Mouse (Mus musculus) kidney, embryonic 16.5 days (tissue): Measurements from ENCODE around the gene Nsmce4a. TPM values are rescaled to one million over a fixed set of nuclear protein-coding genes. Genes with fewer than 3 reads are reported as not detected.

ENCODE experiments used
- ATAC-seq: fragments of 200-750 bp; cut with Nextera tagmentation; 2 replicates; pipeline ENCODE4 v1.8.0; 2017; ENCODE audit warnings: moderate TSS enrichment; ENCODE audit not compliant: low FRiP score, low TSS enrichment
- H3K27ac ChIP-seq: fragments of 300-500 bp; sonication (generic); 2 replicates; pipeline ENCODE4 v1.5.1; 2014; ENCODE audit warnings: low read length
- H3K27me3 ChIP-seq: fragments of 300-500 bp; sonication (generic); 2 replicates; pipeline ENCODE4 v1.6.1; 2014; ENCODE audit warnings: low read length, control low read depth, mixed read lengths; ENCODE audit not compliant: insufficient read depth
- H3K36me3 ChIP-seq: fragments of 300-500 bp; sonication (generic); 2 replicates; pipeline ENCODE4 v1.6.1; 2014; ENCODE audit warnings: low read length, control low read depth, mixed read lengths; ENCODE audit not compliant: insufficient read depth
- H3K4me1 ChIP-seq: fragments of 300-500 bp; sonication (generic); 2 replicates; pipeline ENCODE4 v1.6.1; 2014; ENCODE audit warnings: low read length, control low read depth, mixed read lengths; ENCODE audit not compliant: insufficient read depth
- H3K4me2 ChIP-seq: fragments of 300-500 bp; sonication (generic); replicated peaks from 2 replicates; pipeline ENCODE4 v1.6.1; 2014; ENCODE audit warnings: low read depth, low read length
- H3K4me3 ChIP-seq: fragments of 300-500 bp; sonication (generic); 2 replicates; pipeline ENCODE4 v1.5.1; 2014; ENCODE audit warnings: mild to moderate bottlenecking, low read length
- H3K9ac ChIP-seq: fragments of 300-500 bp; sonication (generic); replicated peaks from 2 replicates; pipeline ENCODE4 v1.6.1; 2014; ENCODE audit warnings: low read length
- H3K9me3 ChIP-seq: fragments of 300-500 bp; sonication (generic); 2 replicates; pipeline ENCODE4 v1.6.1; 2016; ENCODE audit warnings: low read length, control low read depth
- WGBS: fragments of 180-500 bp; shearing (Covaris S2); extraction: QIAGEN DNeasy Blood & Tissue Kit; methylation state at CpG from one replicate; pipeline ENCODE4 v1.1.7; 2014; 5-methylcytosine and 5-hydroxymethylcytosine counted together
- polyA plus RNA-seq: library from polyadenylated mRNA; unstranded; fragments of >200 nt; fragmentation: Nextera tagmentation; extraction: Ambion mirVana; gene quantifications from 2 replicates; pipeline ENCODE4 v1.2.1, GENCODE M21; 2015

Nsmce4a gene
- polyA plus RNA-seq, 1 experiment from 2014 or later: 155 TPM

DNA sequence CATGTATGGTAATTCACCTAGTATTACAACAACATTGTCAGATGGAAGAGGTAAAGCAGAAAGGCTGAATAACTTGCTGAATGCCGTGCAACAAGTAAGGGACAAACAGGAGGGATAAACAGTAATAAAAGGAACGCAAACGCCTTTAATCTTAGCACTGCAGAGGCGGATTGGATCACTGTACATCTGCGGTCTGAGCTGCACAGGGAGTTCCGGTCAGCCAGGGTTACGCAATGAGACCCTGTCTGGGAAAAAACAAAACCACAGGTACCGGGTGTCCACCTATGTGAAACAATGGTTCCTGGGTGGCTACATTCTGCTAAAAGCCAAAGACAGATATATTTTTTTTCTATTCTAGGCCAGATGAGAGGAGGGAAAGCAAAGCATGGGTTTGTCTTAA, 49.5 kb downstream of the Nsmce4a start:
- Histone ChIP-seq H3K4me2 (no peak overlapping the region), H3K36me3 (no peaks in the 10 kb centered on the region), H3K27ac (no peak overlapping the region), H3K9ac (no peak overlapping the region), H3K27me3 (no peaks in the 10 kb centered on the region), H3K4me3 (no peak overlapping the region), H3K9me3 (no peaks in the 10 kb centered on the region), H3K4me1 (peaks cover 13% of the 10 kb centered on the region)
- ATAC-seq: no peak
- 91% methylated on average over 8 of the region's 8 CpGs for WGBS

DNA sequence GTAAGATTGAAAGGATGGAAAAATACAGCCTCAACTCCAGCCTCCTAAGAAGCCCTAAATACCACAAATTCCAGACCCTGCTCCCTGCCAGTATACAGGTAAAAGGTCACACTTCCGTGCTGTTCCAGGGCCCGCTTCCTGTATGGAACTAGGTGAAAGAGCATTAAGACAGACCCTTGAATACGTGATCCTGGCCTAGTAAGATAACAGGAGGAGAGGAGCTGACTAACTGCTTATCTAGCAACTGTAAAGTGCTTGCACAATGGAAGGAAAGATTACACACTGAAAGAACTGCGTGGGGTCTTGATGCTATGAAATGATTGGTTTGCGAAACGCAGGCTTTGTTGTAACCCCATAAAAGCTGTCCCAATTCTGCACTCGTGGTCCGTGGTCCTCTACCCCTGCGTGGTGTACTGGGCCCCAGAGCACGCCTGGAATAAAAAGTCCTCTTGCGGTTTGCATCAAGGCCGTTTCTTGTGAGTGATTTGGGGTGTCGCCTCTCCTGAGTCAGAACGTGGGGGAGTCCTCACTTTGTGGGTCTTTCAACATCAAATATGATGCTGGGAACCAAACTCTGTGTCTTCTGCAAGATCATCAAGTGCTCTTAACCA, 52.0 kb downstream of the Nsmce4a start:
- WGBS: 80% methylated on average over 14 of the region's 14 CpGs
- H3K4me2 ChIP-seq: no peak overlapping the region; the same call in 1 of the 2 replicates
- H3K4me1 ChIP-seq: peaks cover 25% of the 10 kb centered on the region
- no peaks in the 10 kb centered on the region for H3K27me3 ChIP-seq
- no peaks in the 10 kb centered on the region for H3K36me3 ChIP-seq
- H3K9me3 ChIP-seq: no peaks in the 10 kb centered on the region
- ATAC-seq: no peak
- H3K27ac ChIP-seq: peak overlapping the region; percentile 99
- H3K9ac ChIP-seq: no peak overlapping the region
- H3K4me3 ChIP-seq: no peak overlapping the region

DNA sequence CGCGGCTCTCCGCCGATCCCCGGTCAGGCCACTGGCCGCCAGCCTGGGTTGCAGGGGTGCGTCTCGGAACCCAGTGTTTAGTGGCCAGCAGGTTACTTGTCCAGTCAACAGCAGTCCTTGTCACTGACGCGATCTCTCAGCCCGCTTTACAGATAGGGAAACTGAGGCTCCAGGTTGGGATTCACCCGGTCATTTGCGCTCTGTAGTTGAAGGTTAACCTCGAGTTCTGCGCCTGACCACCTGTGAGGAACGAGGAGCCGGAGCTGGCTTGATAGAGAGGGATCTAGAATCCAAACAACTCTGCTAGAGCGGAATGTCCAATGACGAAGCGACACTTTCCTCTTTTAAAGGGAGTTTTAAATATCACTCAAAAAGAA, 52.9 kb downstream of the Nsmce4a start, which contains the start of gene Ate1:
Gene Ate1, minus strand, starts transcription at position 321 of the 377 bp plus-strand sequence.
- H3K27me3 ChIP-seq: no peaks in the 10 kb centered on the region
- H3K27ac ChIP-seq: peak within 1 kb of the TSS; percentile 99
- ATAC-seq: peak; percentile 0; the same call in 1 of the 2 replicates
- H3K4me2 ChIP-seq: peak within 1 kb of the TSS; percentile 89
- peak within 1 kb of the TSS; percentile 97 for H3K9ac ChIP-seq
- peak within 1 kb of the TSS; percentile 94 for H3K4me3 ChIP-seq
- H3K4me1 ChIP-seq: peaks cover 25% of the 10 kb centered on the region
- H3K36me3 ChIP-seq: 0 out of 2 replicates have a peak, but pooled peaks cover 1% of the 10 kb centered on the region
- H3K9me3 ChIP-seq: no peaks in the 10 kb centered on the region
- 14% methylated on average over 20 of the region's 20 CpGs for WGBS

DNA sequence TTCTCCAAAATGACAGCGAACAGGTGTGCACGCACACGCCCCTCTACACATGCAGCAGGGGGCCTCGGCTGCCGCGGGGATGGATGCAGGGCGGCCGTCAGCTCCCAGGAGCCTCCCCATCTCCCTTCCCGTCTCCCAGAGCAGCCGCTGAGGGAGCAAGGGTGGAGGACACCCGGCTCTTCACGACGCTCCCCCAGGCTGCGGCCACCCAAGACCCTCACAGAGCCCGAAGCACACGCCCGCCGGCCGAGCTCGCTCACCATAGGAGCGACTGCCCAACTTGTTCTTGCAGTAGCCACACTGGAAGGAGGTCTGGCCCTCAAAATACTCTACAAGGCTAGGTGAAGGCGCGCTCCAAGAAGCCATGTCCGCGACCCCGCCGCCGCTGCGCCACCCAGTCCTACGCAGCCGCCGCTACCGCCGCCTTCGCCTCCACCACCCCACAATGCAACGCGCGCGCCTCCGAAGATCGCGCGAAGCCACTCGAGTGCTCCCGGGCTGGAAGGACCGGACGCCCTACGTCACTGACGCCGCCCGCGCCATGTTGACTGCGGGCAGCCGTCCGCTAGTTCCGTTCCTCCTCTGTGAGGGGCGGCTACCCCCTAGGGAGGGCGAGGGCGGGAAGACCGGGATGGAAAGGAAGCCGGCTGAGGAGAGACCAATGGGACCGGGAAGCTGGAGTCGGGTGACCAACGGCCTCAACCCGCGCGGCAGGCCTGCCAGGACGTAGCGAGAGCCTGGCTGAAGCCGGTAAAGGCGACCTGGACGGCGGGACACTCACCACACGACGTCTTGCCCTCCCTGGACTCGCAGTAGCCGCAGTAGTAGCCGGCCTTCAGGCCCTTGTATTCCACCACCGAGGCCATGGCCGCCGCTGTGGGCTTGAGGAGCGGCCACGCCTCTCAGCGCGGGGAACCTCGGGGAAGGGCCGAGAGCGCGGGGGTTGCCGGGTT, 53.5 kb downstream of the Nsmce4a start:
- peak overlapping the region; percentile 94 for H3K4me3 ChIP-seq
- H3K9ac ChIP-seq: peak overlapping the region; percentile 97
- 0 out of 2 replicates have a peak, but pooled peaks cover 6% of the 10 kb centered on the region for H3K36me3 ChIP-seq
- H3K9me3 ChIP-seq: no peaks in the 10 kb centered on the region
- H3K4me2 ChIP-seq: peak overlapping the region; percentile 89
- H3K4me1 ChIP-seq: peaks cover 25% of the 10 kb centered on the region
- under 1% methylated on average over 90 of the region's 90 CpGs for WGBS
- H3K27me3 ChIP-seq: no peaks in the 10 kb centered on the region
- ATAC-seq: peak; percentile 98
- peak overlapping the region; percentile 99 for H3K27ac ChIP-seq

DNA sequence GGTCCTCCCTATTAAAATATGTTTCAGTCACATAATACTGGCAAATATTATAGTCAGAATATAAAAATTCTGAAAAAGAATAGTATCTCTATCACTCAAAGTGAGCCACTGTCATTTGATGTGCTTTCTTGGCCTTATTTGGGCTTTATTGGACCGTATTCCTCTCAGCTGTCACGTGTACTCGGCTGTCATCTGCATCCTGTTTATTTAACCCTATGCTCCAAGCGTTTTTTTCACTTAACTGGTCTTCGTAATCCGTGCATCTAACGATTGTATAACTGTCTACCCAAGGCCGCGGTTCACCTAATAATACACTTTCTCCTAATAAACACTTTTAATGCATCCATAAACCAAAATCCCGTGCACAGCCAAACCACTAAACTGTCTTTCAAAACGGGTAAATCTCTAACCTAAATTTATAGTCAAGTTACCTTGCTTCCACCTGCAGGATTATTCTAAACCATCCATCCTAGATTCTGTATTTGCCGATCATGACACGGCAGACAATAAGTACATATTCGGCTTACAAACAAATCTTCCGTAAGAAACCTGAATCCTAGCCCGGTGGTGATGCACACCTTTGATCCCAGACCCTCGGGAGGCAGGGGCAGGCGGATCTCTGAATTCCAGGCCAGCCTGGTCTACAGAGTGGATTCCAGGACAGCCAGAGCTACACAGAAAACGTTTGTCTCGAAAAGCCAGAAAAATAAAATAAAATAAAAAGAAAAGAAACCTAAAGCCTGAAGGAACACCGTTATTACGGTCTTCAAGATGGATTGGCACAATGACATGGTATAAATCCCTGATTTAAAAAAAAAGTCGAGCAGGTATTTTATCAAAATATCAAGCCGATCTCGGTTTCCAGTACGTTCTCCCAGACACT, 54.5 kb downstream of the Nsmce4a start:
- 0 out of 2 replicates have a peak, but pooled peaks cover 13% of the 10 kb centered on the region for H3K36me3 ChIP-seq
- no peaks in the 10 kb centered on the region for H3K9me3 ChIP-seq
- no peaks in the 10 kb centered on the region for H3K27me3 ChIP-seq
- H3K9ac ChIP-seq: peak overlapping the region; percentile 97
- peak overlapping the region; percentile 94 for H3K4me3 ChIP-seq
- 22% methylated on average over 26 of the region's 26 CpGs for whole genome bisulfite sequencing
- peaks cover 25% of the 10 kb centered on the region for H3K4me1 ChIP-seq
- ATAC-seq: no peak
- H3K4me2 ChIP-seq: peak overlapping the region; percentile 89
- H3K27ac ChIP-seq: peak overlapping the region; percentile 94

DNA sequence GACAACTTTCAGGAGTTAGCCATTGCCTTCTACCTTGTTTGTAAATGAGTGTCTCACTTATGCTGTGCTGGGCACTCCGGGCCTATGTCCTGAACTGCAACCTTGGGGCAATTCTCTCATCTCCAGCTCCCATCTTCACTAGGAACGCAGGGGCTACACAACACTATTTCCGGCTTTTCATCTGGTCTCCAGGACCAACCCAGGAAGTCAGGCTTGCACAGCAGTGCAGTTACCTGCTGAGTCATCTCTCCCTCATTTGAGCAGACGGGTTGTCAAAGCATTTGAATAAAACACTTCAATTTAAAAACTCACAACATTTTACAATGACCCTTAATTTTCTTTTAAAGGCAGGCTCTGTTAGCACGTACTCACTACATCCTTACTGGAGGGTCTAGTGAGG, 62.7 kb downstream of the Nsmce4a start:
- Histone ChIP-seq H3K27ac (no peak overlapping the region), H3K9ac (no peak overlapping the region), H3K4me2 (no peak overlapping the region), H3K4me3 (no peak overlapping the region), H3K36me3 (peaks cover 57% of the 10 kb centered on the region), H3K27me3 (no peaks in the 10 kb centered on the region), H3K9me3 (no peaks in the 10 kb centered on the region), H3K4me1 (no peaks in the 10 kb centered on the region)
- no peak for ATAC-seq
- 91% methylated on average over 5 of the region's 5 CpGs for WGBS

DNA sequence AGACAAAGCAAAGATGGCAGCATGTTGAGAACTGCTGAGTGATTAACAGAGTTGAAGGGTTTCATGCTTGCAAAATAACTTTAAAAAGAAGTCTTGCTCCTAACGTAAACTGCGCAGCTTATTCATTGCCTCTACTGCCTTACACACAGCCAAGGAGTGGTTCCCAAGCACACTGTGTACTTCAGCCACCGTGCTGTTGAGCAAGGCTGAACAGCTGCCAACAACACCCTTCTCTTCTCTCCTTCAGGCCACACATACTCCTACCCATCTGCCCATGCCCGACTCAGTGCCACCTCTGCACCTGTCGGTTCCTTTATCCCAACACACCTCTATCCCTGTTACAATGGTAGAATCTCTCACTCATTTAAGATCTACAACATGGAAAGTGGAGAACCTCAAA, 69.9 kb downstream of the Nsmce4a start:
- H3K27me3 ChIP-seq: no peaks in the 10 kb centered on the region

DNA sequence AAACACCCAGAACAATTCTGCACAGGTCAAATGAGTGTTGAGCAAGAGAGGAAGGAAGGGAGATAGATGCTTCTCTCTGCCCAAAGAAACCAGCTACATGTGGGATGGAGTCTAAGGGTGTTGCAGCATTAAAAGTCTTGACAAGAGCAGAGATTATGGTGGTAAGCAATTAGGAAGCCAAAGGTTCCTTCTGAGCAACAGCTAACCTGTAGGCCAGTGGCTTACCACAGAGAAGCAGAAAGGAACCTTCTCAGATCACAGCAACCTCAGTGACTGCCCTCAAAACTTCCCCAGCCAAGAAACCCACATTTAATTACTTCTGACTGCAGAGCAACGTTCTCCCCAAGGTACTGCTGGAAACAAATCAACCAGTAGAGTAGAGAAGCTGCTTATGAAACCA, 71.4 kb downstream of the Nsmce4a start:
- Histone ChIP-seq H3K4me3 (no peak overlapping the region), H3K9me3 (no peaks in the 10 kb centered on the region)
- 71% methylated on average over 1 of the region's 1 CpGs for WGBS

More for the DNA sequence above, 69.9 kb downstream of the Nsmce4a start:
- H3K27ac ChIP-seq: no peak overlapping the region
- WGBS: 93% methylated on average over 5 of the region's 5 CpGs
- peaks cover 42% of the 10 kb centered on the region for H3K36me3 ChIP-seq
- no peaks in the 10 kb centered on the region for H3K4me1 ChIP-seq
- no peak overlapping the region for H3K9ac ChIP-seq
- H3K4me3 ChIP-seq: no peak overlapping the region
- no peak for ATAC-seq
- H3K4me2 ChIP-seq: no peak overlapping the region
- H3K9me3 ChIP-seq: no peaks in the 10 kb centered on the region

DNA sequence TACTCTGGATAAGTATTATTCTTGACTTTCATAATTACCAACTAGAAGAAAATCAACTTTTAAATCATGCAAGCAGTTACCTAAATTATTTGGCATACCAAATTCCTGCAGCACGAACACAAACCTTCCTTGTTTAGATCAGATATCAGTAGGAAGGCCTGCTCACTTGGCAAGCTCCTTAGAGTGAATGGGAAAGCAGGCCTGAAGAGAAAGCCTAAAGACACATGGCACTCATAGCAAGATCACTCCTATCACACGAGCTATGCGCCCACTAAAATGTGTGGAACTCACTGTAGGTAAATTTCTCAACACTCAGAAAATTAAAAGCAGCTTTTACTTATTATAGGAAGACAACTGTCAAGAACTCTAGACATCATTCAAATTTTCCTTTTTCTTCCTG, 79.6 kb downstream of the Nsmce4a start:
- no peak overlapping the region for H3K27ac ChIP-seq
- H3K4me3 ChIP-seq: no peak overlapping the region
- WGBS: 85% methylated on average over 3 of the region's 3 CpGs
- no peak overlapping the region for H3K9ac ChIP-seq
- no peaks in the 10 kb centered on the region for H3K27me3 ChIP-seq
- H3K4me1 ChIP-seq: 0 out of 2 replicates have a peak, but pooled peaks cover 3% of the 10 kb centered on the region
- H3K9me3 ChIP-seq: no peaks in the 10 kb centered on the region
- peaks cover 16% of the 10 kb centered on the region for H3K36me3 ChIP-seq
- H3K4me2 ChIP-seq: no peak overlapping the region
- ATAC-seq: no peak

More for the DNA sequence above, 71.4 kb downstream of the Nsmce4a start:
- Histone ChIP-seq H3K4me2 (no peak overlapping the region), H3K27me3 (no peaks in the 10 kb centered on the region), H3K36me3 (peaks cover 31% of the 10 kb centered on the region), H3K9ac (no peak overlapping the region), H3K27ac (no peak overlapping the region), H3K4me1 (no peaks in the 10 kb centered on the region)
- ATAC-seq: no peak
